Mouse (Mus musculus) midbrain, embryonic 15.5 days (tissue): ENCODE measurements at regions not wholly inside any gene's neighbourhood (a gene's known extent, or its start where the extent isn't known, plus 50 kb on each side); places are given as distances from the start of the nearest gene placed in this dataset.

ENCODE experiments used
- ATAC-seq: fragments of 200-750 bp; cut with Nextera tagmentation; replicated peaks from 2 replicates; pipeline ENCODE4 v1.8.0; 2017; ENCODE audit warnings: moderate TSS enrichment
- H3K27ac ChIP-seq: fragments of 300-500 bp; sonication (generic); 2 replicates; pipeline ENCODE4 v1.5.1; 2015; ENCODE audit warnings: mild to moderate bottlenecking, inconsistent platforms
- H3K27me3 ChIP-seq: fragments of 300-500 bp; sonication (generic); replicated peaks from 2 replicates; pipeline ENCODE4 v1.6.1; 2015; ENCODE audit warnings: inconsistent platforms
- H3K36me3 ChIP-seq: fragments of 300-500 bp; sonication (generic); replicated peaks from 2 replicates; pipeline ENCODE4 v1.6.1; 2015; ENCODE audit warnings: inconsistent platforms
- H3K4me1 ChIP-seq: fragments of 300-500 bp; sonication (generic); 2 replicates; pipeline ENCODE4 v1.6.1; 2015; ENCODE audit warnings: inconsistent platforms
- H3K4me2 ChIP-seq: fragments of 300-500 bp; sonication (generic); 2 replicates; pipeline ENCODE4 v1.6.1; 2015; ENCODE audit warnings: inconsistent platforms, mild to moderate bottlenecking, moderate library complexity
- H3K4me3 ChIP-seq: fragments of 300-500 bp; sonication (generic); 2 replicates; pipeline ENCODE4 v1.5.1; 2015; ENCODE audit warnings: mild to moderate bottlenecking, inconsistent platforms
- H3K9ac ChIP-seq: fragments of 300-500 bp; sonication (generic); 2 replicates; pipeline ENCODE4 v1.6.1; 2015; ENCODE audit warnings: mild to moderate bottlenecking, inconsistent platforms
- H3K9me3 ChIP-seq: fragments of 300-500 bp; sonication (generic); 2 replicates; pipeline ENCODE4 v1.6.1; 2016; ENCODE audit warnings: inconsistent platforms
- WGBS: fragments of 180-500 bp; shearing (Covaris S2); methylation state at CpG from one replicate; pipeline ENCODE4 v1.1.7; 2015; ENCODE audit warnings: mixed read lengths; 5-methylcytosine and 5-hydroxymethylcytosine counted together

- no peaks in the 10 kb centered on the region for H3K4me1 ChIP-seq
- WGBS = 88% methylated on average over 7 of the region's 7 CpGs
- H3K4me3 ChIP-seq = no peak overlapping the region
- no peak for ATAC-seq
- no peak overlapping the region for H3K9ac ChIP-seq
- no peaks in the 10 kb centered on the region for H3K9me3 ChIP-seq
- no peaks in the 10 kb centered on the region for H3K27me3 ChIP-seq
- no peak overlapping the region for H3K27ac ChIP-seq
- no peaks in the 10 kb centered on the region for H3K36me3 ChIP-seq
- H3K4me2 ChIP-seq = no peak overlapping the region
Observed at GRCm38 (mm10) chr2:10965224-10965623, 206.7 kb upstream of the Prkcq start.

- no peak overlapping the region for H3K4me3 ChIP-seq
- no peaks in the 10 kb centered on the region for H3K27me3 ChIP-seq
- H3K4me1 ChIP-seq = no peaks in the 10 kb centered on the region
- no peak overlapping the region for H3K27ac ChIP-seq
- H3K9ac ChIP-seq = no peak overlapping the region
- no peaks in the 10 kb centered on the region for H3K36me3 ChIP-seq
- no peaks in the 10 kb centered on the region for H3K9me3 ChIP-seq
- H3K4me2 ChIP-seq = no peak overlapping the region
- no peak for ATAC-seq
- 85% methylated on average over 2 of the region's 2 CpGs for WGBS
Observed at GRCm38 (mm10) chr2:10966891-10967290, 205.0 kb upstream of the Prkcq start.

- H3K9ac ChIP-seq = no peak overlapping the region
- H3K27me3 ChIP-seq = no peaks in the 10 kb centered on the region
- H3K4me1 ChIP-seq = no peaks in the 10 kb centered on the region
- no peak for ATAC-seq
- 59% methylated on average over 10 of the region's 10 CpGs for WGBS
- H3K4me2 ChIP-seq = no peak overlapping the region
- no peaks in the 10 kb centered on the region for H3K36me3 ChIP-seq
- no peak overlapping the region for H3K4me3 ChIP-seq
- no peaks in the 10 kb centered on the region for H3K9me3 ChIP-seq
- no peak overlapping the region for H3K27ac ChIP-seq
Observed at GRCm38 (mm10) chr2:10969111-10969689, 202.7 kb upstream of the Prkcq start.

- Histone ChIP-seq H3K27me3 (no peaks in the 10 kb centered on the region), H3K9ac (no peak overlapping the region), H3K4me3 (no peak overlapping the region), H3K4me2 (no peak overlapping the region), H3K4me1 (no peaks in the 10 kb centered on the region), H3K27ac (no peak overlapping the region), H3K9me3 (no peaks in the 10 kb centered on the region), H3K36me3 (no peaks in the 10 kb centered on the region)
- no peak for ATAC-seq
- 81% methylated on average over 3 of the region's 3 CpGs for WGBS
Observed at GRCm38 (mm10) chr2:10972051-10972450, 199.9 kb upstream of the Prkcq start.

GRCm38 (mm10) chr2:10978772-10979171, 193.1 kb upstream of the Prkcq start:
- 77% methylated on average over 5 of the region's 5 CpGs for WGBS
- Histone ChIP-seq H3K9me3 (no peaks in the 10 kb centered on the region), H3K9ac (no peak overlapping the region), H3K4me2 (no peak overlapping the region), H3K27me3 (no peaks in the 10 kb centered on the region), H3K4me1 (no peaks in the 10 kb centered on the region), H3K27ac (no peak overlapping the region), H3K36me3 (no peaks in the 10 kb centered on the region), H3K4me3 (no peak overlapping the region)
- ATAC-seq = no peak

GRCm38 (mm10) chr2:10986101-10986500, 185.8 kb upstream of the Prkcq start:
- Histone ChIP-seq H3K27ac (no peak overlapping the region), H3K4me2 (no peak overlapping the region), H3K9me3 (no peaks in the 10 kb centered on the region), H3K4me3 (no peak overlapping the region), H3K4me1 (no peaks in the 10 kb centered on the region), H3K27me3 (no peaks in the 10 kb centered on the region), H3K36me3 (no peaks in the 10 kb centered on the region), H3K9ac (no peak overlapping the region)
- WGBS = 67% methylated on average over 7 of the region's 7 CpGs
- no peak for ATAC-seq

- Histone ChIP-seq H3K4me1 (no peaks in the 10 kb centered on the region), H3K27me3 (no peaks in the 10 kb centered on the region), H3K27ac (no peak overlapping the region), H3K4me2 (no peak overlapping the region), H3K4me3 (no peak overlapping the region), H3K9me3 (no peaks in the 10 kb centered on the region), H3K9ac (no peak overlapping the region), H3K36me3 (no peaks in the 10 kb centered on the region)
- ATAC-seq = no peak
- WGBS = 91% methylated on average over 7 of the region's 7 CpGs
Observed at GRCm38 (mm10) chr2:10990043-10990728, 181.7 kb upstream of the Prkcq start.

GRCm38 (mm10) chr2:10998798-10999197, 173.1 kb upstream of the Prkcq start:
- no peak overlapping the region for H3K9ac ChIP-seq
- no peaks in the 10 kb centered on the region for H3K27me3 ChIP-seq
- no peaks in the 10 kb centered on the region for H3K36me3 ChIP-seq
- H3K27ac ChIP-seq = no peak overlapping the region
- ATAC-seq = no peak
- H3K4me2 ChIP-seq = no peak overlapping the region
- 61% methylated on average over 1 of the region's 1 CpGs for WGBS
- H3K9me3 ChIP-seq = no peaks in the 10 kb centered on the region
- no peaks in the 10 kb centered on the region for H3K4me1 ChIP-seq
- no peak overlapping the region for H3K4me3 ChIP-seq

- Histone ChIP-seq H3K27me3 (no peaks in the 10 kb centered on the region), H3K9ac (no peak overlapping the region), H3K4me3 (no peak overlapping the region), H3K4me2 (no peak overlapping the region), H3K36me3 (no peaks in the 10 kb centered on the region), H3K9me3 (no peaks in the 10 kb centered on the region), H3K27ac (no peak overlapping the region), H3K4me1 (no peaks in the 10 kb centered on the region)
- WGBS = 85% methylated on average over 1 of the region's 1 CpGs
- no peak for ATAC-seq
Observed at GRCm38 (mm10) chr2:10999217-10999618, 172.7 kb upstream of the Prkcq start.

- Histone ChIP-seq H3K36me3 (no peaks in the 10 kb centered on the region), H3K27me3 (no peaks in the 10 kb centered on the region), H3K9me3 (no peaks in the 10 kb centered on the region), H3K9ac (no peak overlapping the region), H3K4me3 (no peak overlapping the region), H3K4me1 (no peaks in the 10 kb centered on the region), H3K4me2 (no peak overlapping the region), H3K27ac (no peak overlapping the region)
- WGBS = 84% methylated on average over 2 of the region's 2 CpGs
- ATAC-seq = no peak
Observed at GRCm38 (mm10) chr2:11005806-11006205, 166.1 kb upstream of the Prkcq start.

- Histone ChIP-seq H3K36me3 (no peaks in the 10 kb centered on the region), H3K27me3 (no peaks in the 10 kb centered on the region), H3K27ac (no peak overlapping the region), H3K4me1 (0 out of 2 replicates have a peak, but pooled peaks cover 2% of the 10 kb centered on the region), H3K4me2 (no peak overlapping the region), H3K9ac (no peak overlapping the region), H3K9me3 (no peaks in the 10 kb centered on the region), H3K4me3 (no peak overlapping the region)
- ATAC-seq = peak; percentile 81
- 40% methylated on average over 11 of the region's 11 CpGs for WGBS
Observed at GRCm38 (mm10) chr2:11011041-11011962, 160.6 kb upstream of the Prkcq start.

GRCm38 (mm10) chr2:11012312-11012860, 159.5 kb upstream of the Prkcq start:
- Histone ChIP-seq H3K4me1 (0 out of 2 replicates have a peak, but pooled peaks cover 2% of the 10 kb centered on the region), H3K4me3 (no peak overlapping the region), H3K9ac (no peak overlapping the region), H3K9me3 (no peaks in the 10 kb centered on the region), H3K27me3 (no peaks in the 10 kb centered on the region), H3K4me2 (no peak overlapping the region), H3K36me3 (no peaks in the 10 kb centered on the region), H3K27ac (no peak overlapping the region)
- WGBS = 70% methylated on average over 4 of the region's 4 CpGs
- no peak for ATAC-seq
